Mouse (Mus musculus): ENCODE data around the gene Kalrn.

Kalrn gene

DNA sequence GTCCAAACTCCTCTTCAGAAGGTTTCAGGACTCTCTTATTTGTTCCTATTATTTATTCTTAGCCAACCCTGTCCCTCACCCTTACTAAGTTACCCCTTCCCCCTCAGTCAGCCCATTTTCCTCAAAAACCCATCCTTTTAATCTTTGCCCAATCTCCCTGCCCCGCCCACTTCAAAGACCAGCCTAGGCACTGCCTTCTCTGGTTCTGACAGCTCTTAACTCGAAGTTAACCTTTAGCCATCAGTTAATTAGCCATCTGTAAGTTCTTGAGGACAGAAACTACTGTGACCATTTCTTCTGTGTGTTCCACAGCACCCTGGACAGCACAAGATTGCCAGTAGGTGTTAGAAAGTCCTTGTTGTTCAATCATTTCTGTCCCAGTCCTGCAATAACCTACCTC is 3.4 kb downstream of the Kalrn start:
- no peak for TF ChIP-seq GATA4 (IDR thresholded peaks at IDR 0.05; ENCODE audit: insufficient replicate concordance, low read length)

DNA sequence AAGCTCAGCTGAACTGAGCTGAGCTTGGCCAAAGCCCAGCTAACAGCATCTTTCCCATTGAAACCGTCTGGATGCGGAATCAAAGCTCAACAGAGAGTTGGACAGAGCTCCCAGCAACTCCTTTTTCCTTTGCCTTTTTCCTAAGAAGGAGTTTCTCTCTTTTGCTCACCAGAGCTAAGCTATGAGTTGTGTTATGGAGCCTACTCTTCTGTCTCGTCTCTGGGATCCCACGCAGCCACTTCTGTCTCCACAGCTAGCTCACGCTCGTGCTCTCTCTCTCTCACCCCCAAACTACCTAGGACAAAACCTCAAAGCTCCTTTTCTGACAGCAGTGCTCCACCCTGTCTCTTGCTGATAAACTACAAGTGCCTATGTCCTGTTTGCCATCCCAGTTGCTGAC is 4.5 kb downstream of the Kalrn start:
- no peak for TF ChIP-seq GATA4 (IDR thresholded peaks at IDR 0.05; ENCODE audit: insufficient replicate concordance, low read length)

DNA sequence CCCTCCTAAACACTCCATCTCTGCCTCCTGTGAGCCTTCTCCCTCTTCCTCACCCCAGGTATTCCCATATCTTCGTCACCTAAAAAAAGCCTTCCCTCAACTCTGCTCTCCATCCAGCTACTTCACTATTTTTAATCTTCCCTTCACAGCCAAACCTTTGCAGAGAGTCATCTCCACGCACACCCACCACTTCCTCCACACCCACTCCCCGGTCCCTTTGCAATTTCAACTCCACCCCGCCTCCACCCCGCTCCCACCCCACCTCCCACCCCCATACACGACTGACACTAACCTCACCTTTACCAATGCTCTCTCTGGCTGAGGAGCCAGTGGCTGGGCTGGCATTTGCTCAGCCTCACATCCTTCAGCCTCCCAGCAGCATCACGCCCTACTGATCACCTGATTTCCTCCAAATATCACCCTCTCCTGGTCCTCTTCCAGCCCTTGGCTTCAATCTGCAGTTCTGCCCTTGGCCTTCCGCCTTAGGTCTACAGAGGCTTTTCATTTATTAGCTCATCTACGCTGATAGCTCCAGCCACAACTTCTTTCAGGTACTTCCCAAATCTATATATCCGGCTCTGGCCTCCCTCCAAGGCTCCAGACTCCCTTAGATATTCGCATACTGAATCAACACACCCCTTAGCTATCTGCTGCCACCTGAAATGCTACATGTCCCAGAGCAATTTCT is 9.6 kb downstream of the Kalrn start:
- TF ChIP-seq GATA4 (IDR thresholded peaks at IDR 0.05; ENCODE audit: insufficient replicate concordance, low read length) = no peak

DNA sequence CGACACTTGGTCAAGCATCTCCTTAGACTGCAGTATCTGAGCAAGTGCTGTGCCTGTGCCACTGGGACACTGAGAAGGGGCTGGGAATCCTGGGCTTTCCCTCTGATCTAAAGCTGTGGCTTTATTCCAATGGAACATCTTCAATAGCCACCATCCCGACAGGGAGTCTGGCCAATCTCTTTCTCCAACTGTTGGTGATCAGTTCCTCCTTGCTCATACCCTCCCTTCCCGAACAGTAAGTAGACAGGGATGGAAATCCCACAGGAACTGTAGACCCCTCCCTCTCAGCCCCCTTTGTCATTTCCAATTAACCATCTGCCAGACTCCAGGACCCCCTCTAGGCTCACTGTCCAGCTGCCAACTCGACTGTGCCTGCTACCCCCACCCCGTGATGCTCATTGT is 11.6 kb downstream of the Kalrn start:
- TF ChIP-seq GATA4 (IDR thresholded peaks at IDR 0.05; ENCODE audit: insufficient replicate concordance, low read length) = no peak

DNA sequence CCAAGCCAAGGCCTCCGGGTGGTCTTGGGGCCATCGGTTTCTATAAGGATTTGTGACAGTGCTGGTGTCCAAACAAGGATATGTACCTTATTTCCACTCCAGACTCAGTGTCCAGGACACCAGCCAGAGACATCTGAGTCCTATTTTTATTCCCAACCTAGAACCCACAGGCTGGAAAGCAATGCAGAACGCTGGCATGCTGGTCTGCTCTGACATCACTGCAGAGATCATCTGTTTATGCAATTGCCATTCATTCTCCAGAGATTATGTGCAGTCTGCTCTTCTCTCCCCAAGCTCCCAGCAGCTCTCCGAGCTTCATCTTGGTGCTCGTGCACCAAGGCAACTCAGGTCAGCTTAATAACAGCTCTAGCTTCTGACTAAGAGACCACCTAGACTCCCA is 12.5 kb downstream of the Kalrn start:
- TF ChIP-seq GATA4 (IDR thresholded peaks at IDR 0.05; ENCODE audit: insufficient replicate concordance, low read length) = no peak

DNA sequence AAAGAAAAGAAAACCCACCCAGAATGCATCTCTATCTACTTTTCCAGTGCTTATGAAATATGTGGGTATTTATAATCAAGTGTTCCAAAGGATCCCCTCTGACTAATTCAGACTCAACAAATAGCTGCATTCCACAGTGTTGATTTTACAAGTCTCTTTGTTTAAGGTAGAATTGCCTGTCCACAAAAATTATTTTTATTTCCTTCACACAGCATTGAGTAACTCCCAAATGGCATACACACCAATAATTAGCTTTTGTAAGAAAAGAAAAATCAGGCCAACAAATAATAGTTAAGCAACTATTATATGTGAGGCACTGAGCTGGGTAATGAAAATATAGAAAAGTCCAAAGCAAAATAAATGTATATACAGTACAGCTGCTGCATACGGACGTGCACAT is 12.9 kb downstream of the Kalrn start:
- no peak for TF ChIP-seq GATA4 (IDR thresholded peaks at IDR 0.05; ENCODE audit: insufficient replicate concordance, low read length)

GRCm38 (mm10) chr16:34557891-34558290 is 15.4 kb downstream of the Kalrn start:
- TF ChIP-seq GATA4 (IDR thresholded peaks at IDR 0.05; ENCODE audit: insufficient replicate concordance, low read length) = no peak

- TF ChIP-seq GATA4 (IDR thresholded peaks at IDR 0.05; ENCODE audit: insufficient replicate concordance, low read length) = no peak
These were observed 20.6 kb downstream of the Kalrn start for GRCm38 (mm10) chr16:34552731-34553130.

GRCm38 (mm10) chr16:34549470-34549999 is 23.8 kb downstream of the Kalrn start:
- no peak for TF ChIP-seq GATA4 (IDR thresholded peaks at IDR 0.05; ENCODE audit: insufficient replicate concordance, low read length)

DNA sequence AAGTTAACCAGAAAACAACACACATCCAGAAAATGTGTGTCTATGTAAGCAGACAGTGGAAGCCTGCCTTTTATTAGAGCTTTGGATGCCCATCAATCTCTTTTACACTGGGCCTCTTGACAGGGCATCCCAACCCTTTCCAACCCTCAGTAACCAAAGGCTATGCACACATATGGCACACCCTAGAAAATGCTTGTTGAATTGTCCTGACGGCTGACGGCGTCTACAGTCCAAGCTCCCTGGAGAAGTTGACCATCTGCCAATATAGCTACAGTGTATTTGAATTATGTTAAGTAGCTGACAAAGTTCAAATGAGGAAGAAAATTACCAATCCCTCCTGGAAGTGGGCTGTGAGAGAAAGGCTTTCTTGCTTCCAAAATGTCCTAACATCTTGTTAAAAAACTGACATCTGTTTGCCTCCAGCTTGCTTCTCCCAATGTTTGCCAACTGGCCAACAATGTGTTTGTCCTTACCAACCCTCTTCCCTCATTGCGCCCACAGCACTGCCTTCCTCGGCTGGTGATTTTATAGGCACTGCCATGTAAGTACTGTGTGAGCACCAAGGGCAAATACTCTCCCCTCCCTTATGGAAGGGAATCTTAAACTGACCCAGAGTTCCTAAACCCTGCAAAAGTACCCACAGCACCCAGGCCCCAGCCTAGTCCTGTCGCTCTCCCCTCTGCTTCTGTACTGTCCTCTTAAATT is 26.4 kb downstream of the Kalrn start:
- TF ChIP-seq GATA4 (IDR thresholded peaks at IDR 0.05; ENCODE audit: insufficient replicate concordance, low read length) = no peak

GRCm38 (mm10) chr16:34543754-34544153 is 29.6 kb downstream of the Kalrn start:
- no peak for TF ChIP-seq GATA4 (IDR thresholded peaks at IDR 0.05; ENCODE audit: insufficient replicate concordance, low read length)

DNA sequence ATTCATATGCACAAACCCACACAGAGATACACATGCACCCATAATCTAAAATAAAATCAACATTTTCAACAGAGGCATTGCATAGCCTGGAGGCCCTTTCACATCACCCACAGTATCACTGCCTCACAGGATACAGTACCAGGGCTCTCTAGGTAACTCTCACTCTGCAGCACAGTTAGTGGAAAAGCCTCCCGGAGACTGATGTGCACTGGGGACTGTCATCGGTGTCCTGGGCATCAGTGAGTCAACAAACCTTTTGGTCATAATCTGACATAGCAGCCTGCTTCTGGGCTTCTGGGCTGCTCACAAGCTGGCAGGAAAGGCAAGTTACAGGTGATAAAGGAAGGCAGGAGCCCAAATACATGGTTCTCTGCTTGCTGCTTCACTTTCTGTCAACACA is 31.0 kb downstream of the Kalrn start:
- no peak for TF ChIP-seq GATA4 (IDR thresholded peaks at IDR 0.05; ENCODE audit: insufficient replicate concordance, low read length)

- TF ChIP-seq GATA4 (IDR thresholded peaks at IDR 0.05; ENCODE audit: insufficient replicate concordance, low read length) = no peak
These were observed 34.6 kb downstream of the Kalrn start for GRCm38 (mm10) chr16:34538679-34539185.

GRCm38 (mm10) chr16:34536300-34536699 is 37.0 kb downstream of the Kalrn start:
- TF ChIP-seq GATA4 (IDR thresholded peaks at IDR 0.05; ENCODE audit: insufficient replicate concordance, low read length) = no peak

- no peak for TF ChIP-seq GATA4 (IDR thresholded peaks at IDR 0.05; ENCODE audit: insufficient replicate concordance, low read length)
These were observed 38.2 kb downstream of the Kalrn start for GRCm38 (mm10) chr16:34535135-34535534.

- TF ChIP-seq GATA4 (IDR thresholded peaks at IDR 0.05; ENCODE audit: insufficient replicate concordance, low read length) = no peak
These were observed 41.8 kb downstream of the Kalrn start for GRCm38 (mm10) chr16:34531506-34531905.

All from liver, adult (tissue).